Mouse (Mus musculus) ES-CJ7 (cell line): Measurements from ENCODE around the gene Stk33.

Experiments used
- DNase-seq: peaks from one replicate; pipeline ENCODE4 v3.0.0; 2011; ENCODE audit warnings: low read depth, low spot score

Gene Stk33

GRCm38 (mm10) chr7:109357877-109358276, 81.0 kb downstream of the Stk33 start:
- DNase-seq: no peak

- DNase-seq: no peak
These were observed 91.6 kb downstream of the Stk33 start for GRCm38 (mm10) chr7:109347241-109347640.

- no peak for DNase-seq
These were observed 107.2 kb downstream of the Stk33 start for GRCm38 (mm10) chr7:109331722-109332121.

- no peak for DNase-seq
These were observed 110.1 kb downstream of the Stk33 start for GRCm38 (mm10) chr7:109328772-109329171.

- no peak for DNase-seq
These were observed 112.1 kb downstream of the Stk33 start for GRCm38 (mm10) chr7:109326813-109327212.

GRCm38 (mm10) chr7:109325731-109326130, 113.2 kb downstream of the Stk33 start:
- no peak for DNase-seq

GRCm38 (mm10) chr7:109325169-109325568, 113.7 kb downstream of the Stk33 start:
- no peak for DNase-seq

- DNase-seq: no peak
These were observed 129.4 kb downstream of the Stk33 start for GRCm38 (mm10) chr7:109309506-109309905.

GRCm38 (mm10) chr7:109295807-109296206, 143.1 kb downstream of the Stk33 start:
- DNase-seq: no peak

GRCm38 (mm10) chr7:109295351-109295750, 143.5 kb downstream of the Stk33 start:
- no peak for DNase-seq

- peak; percentile 21 for DNase-seq
These were observed 148.4 kb downstream of the Stk33 start for GRCm38 (mm10) chr7:109290501-109290900.

- no peak for DNase-seq
These were observed 149.8 kb downstream of the Stk33 start for GRCm38 (mm10) chr7:109289106-109289505.

GRCm38 (mm10) chr7:109282106-109282505, 156.8 kb downstream of the Stk33 start:
- no peak for DNase-seq

- peak; percentile 28 for DNase-seq
These were observed 162.3 kb downstream of the Stk33 start for GRCm38 (mm10) chr7:109276622-109277021.

- no peak for DNase-seq
These were observed 163.0 kb downstream of the Stk33 start for GRCm38 (mm10) chr7:109275901-109276300.

GRCm38 (mm10) chr7:109275151-109275550, 163.7 kb downstream of the Stk33 start:
- no peak for DNase-seq

- DNase-seq: no peak
These were observed 164.6 kb downstream of the Stk33 start for GRCm38 (mm10) chr7:109274289-109274688.

- DNase-seq: no peak
These were observed 169.8 kb downstream of the Stk33 start for GRCm38 (mm10) chr7:109269046-109269445.

GRCm38 (mm10) chr7:109267370-109267769, 171.5 kb downstream of the Stk33 start:
- DNase-seq: no peak

GRCm38 (mm10) chr7:109266181-109266580, 172.7 kb downstream of the Stk33 start:
- DNase-seq: no peak

- DNase-seq: no peak
These were observed 173.3 kb downstream of the Stk33 start for GRCm38 (mm10) chr7:109265606-109266005.

GRCm38 (mm10) chr7:109255506-109256352, 183.2 kb downstream of the Stk33 start:
- DNase-seq: peak; percentile 67

- no peak for DNase-seq
These were observed 187.5 kb downstream of the Stk33 start for GRCm38 (mm10) chr7:109251418-109251817.
